Mouse (Mus musculus) embryonic fibroblast, embryonic 13.5 days (primary cell): ENCODE measurements around the gene Ryr1. TPM values are rescaled to one million over a fixed set of nuclear protein-coding genes. Genes with fewer than 3 reads are reported as not detected.
A peak's percentile ranks its signal among the peaks of the same experiment; 100 is the strongest.
"Not testable (repeated sequence)": the region's sequence is repeated elsewhere in the genome, so short reads cannot be mapped to it uniquely, and the experiment has no call there.

Experiments used
- H3K27ac ChIP-seq: 2 replicates; pipeline ENCODE4 v1.5.1; 2012; ENCODE audit warnings: low read length, control low read depth, inconsistent platforms; ENCODE audit not compliant: insufficient read depth
- H3K4me1 ChIP-seq: 2 replicates; pipeline ENCODE4 v1.6.1; 2011; ENCODE audit warnings: low read length; ENCODE audit not compliant: control insufficient read depth, insufficient read depth
- H3K4me3 ChIP-seq: 2 replicates; pipeline ENCODE4 v1.5.1; 2011; ENCODE audit warnings: mild to moderate bottlenecking, control low read depth, low read length; ENCODE audit not compliant: insufficient read depth
- CTCF ChIP-seq: IDR thresholded peaks from 2 replicates; pipeline ENCODE4 v1.5.1; 2011; ENCODE audit warnings: mild to moderate bottlenecking, control low read depth, low read length, moderate library complexity, borderline replicate concordance; ENCODE audit not compliant: insufficient read depth
- POLR2A ChIP-seq: IDR thresholded peaks from 2 replicates; pipeline ENCODE4 v1.6.1; 2011; ENCODE audit warnings: low read depth, mild to moderate bottlenecking, control low read depth, low read length, moderate library complexity
- polyA plus RNA-seq: library from polyadenylated mRNA; stranded (reverse); fragments of >200 nt; gene quantifications from 2 replicates; pipeline ENCODE4 v1.2.4, GENCODE M21; 2011; ENCODE audit warnings: low read depth; ENCODE audit not compliant: missing spikeins, insufficient read length

Gene Ryr1
- polyA plus RNA-seq, 1 experiment, result 0.28 TPM

DNA sequence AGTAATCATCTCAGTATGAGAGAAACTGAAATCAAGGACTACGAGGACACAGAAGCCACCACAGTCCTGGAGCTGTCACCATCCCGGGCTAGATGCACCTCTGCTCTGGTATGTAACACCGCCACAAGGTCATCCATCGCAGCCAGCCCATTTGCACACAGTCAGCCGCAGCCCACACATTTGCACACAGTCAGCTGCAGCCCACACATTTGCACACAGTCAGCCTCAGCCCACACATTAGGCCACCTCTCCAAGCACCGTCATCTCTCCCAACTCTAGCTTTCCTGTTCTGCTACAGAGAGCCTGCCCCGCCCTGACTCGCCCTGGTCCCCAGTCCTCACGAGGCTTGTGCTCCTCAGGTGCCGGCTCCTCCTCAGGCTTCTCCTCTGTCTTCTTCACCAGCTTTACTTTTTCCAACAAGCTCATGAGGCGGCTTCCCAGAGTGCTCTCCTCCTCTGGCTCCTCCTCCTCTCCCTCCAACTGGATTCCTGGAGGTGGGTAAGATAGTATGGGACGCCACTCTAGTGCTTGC is 45.5 kb downstream of the Ryr1 start:
- TF ChIP-seq CTCF, result no peak
- TF ChIP-seq POLR2A, result no peak
- Histone ChIP-seq H3K27ac (no peak overlapping the region), H3K4me1 (no peaks in the 10 kb centered on the region)

DNA sequence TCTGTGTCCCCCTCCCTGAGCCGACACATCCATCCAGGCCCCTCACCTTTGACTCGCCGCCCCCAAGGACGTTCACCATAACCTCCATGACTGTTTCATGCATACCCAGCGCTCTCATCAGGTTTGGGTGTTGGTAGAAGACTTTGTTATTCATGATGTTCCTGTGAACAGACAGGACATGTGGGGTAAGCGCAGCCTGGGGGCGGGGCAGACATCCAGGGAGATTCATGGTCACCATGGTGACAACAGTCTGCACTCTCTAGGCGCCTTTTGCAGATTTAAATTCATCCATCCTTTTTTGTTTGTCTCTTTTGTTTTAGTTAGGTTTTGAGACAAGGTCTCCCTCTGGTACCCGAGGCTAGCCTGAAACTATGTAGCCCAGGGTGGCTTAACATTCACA is 48.0 kb downstream of the Ryr1 start:
- Histone ChIP-seq H3K4me1 (no peaks in the 10 kb centered on the region), H3K27ac (no peak overlapping the region), H3K4me3 (no peak overlapping the region)
- TF ChIP-seq CTCF (no peak), POLR2A (no peak)

More for the DNA sequence above, 45.5 kb downstream of the Ryr1 start:
- no peak overlapping the region for H3K4me3 ChIP-seq

DNA sequence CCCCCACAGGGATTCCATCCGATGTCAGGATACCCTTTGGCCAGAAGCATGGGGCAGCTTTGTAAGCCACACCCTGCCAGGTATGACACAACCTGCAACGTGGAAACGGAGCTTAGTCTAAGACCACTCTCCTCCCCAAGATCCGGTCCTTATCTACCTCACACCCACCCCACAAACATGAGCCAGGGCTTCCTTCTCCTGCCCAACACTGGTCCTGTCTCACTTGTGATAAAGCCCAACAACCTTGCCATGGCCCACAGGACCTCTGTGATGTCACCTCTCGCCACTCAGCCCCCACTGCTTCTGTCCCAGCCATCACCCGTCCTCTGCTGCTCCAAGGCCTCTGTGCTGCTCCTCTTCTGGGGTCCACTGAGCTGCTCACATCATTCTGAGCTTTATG is 49.8 kb downstream of the Ryr1 start:
- no peak for TF ChIP-seq CTCF
- TF ChIP-seq POLR2A, result no peak
- Histone ChIP-seq H3K27ac (no peak overlapping the region), H3K4me3 (no peak overlapping the region), H3K4me1 (no peaks in the 10 kb centered on the region)

DNA sequence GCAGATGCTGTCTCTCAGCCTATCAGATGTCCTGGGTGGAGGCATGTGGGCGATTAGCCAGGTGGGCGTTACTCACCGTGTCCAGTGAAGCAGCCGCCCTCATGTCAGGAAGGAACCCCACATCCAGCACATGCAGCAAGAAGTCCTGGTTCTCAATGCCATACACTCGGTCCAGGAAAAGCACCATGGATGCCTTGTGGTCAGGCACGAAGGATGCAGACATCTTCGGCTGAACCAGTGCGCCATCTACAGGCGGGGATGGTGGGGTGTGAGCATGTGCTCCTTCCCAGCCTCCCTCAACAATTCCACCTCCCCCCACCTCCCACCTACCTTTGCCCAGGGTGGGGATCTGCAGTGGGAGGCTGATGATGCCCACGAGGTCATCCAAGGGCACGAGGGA is 52.3 kb downstream of the Ryr1 start:
- no peaks in the 10 kb centered on the region for H3K4me1 ChIP-seq
- H3K4me3 ChIP-seq, result no peak overlapping the region
- TF ChIP-seq CTCF, result peak; percentile 53; the same call in 1 of the 2 replicates
- TF ChIP-seq POLR2A, result no peak
- no peak overlapping the region for H3K27ac ChIP-seq

DNA sequence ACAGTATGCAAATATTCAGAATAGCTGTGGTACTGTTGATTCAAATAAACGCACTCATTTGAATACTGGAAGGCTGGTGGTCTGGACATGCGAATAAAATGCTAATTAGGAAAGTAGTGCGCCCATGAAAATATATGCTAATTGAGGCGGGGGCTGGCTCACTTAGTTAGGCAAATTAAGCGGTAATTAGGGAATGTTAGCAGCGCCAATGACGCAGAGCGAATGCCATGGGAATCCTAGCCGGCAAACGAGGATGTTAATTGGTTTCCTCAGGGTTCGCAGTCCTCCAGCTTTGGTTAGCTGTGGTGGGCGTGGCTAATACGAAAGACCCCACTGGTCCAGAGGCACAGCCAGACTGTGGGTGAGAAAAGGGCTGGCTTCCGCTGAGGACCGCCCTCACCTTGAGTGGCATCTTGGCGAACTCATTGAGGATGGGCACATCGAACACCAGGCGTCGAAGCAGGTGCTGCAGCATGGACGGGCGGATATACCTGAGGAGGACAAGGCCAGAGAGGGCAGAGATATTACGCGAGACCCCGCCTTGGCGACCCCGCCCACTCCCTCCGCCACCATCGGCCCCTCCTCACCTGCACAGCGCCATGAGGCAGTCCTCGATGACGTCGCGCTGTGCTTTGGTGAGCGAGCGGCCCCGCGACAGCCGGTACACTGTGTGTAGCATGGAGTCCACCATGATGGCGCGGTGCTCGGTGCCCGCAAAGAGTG is 53.6 kb downstream of the Ryr1 start:
- Histone ChIP-seq H3K27ac (no peak overlapping the region), H3K4me1 (no peaks in the 10 kb centered on the region), H3K4me3 (no peak overlapping the region)
- no peak for TF ChIP-seq POLR2A
- TF ChIP-seq CTCF, result no peak

DNA sequence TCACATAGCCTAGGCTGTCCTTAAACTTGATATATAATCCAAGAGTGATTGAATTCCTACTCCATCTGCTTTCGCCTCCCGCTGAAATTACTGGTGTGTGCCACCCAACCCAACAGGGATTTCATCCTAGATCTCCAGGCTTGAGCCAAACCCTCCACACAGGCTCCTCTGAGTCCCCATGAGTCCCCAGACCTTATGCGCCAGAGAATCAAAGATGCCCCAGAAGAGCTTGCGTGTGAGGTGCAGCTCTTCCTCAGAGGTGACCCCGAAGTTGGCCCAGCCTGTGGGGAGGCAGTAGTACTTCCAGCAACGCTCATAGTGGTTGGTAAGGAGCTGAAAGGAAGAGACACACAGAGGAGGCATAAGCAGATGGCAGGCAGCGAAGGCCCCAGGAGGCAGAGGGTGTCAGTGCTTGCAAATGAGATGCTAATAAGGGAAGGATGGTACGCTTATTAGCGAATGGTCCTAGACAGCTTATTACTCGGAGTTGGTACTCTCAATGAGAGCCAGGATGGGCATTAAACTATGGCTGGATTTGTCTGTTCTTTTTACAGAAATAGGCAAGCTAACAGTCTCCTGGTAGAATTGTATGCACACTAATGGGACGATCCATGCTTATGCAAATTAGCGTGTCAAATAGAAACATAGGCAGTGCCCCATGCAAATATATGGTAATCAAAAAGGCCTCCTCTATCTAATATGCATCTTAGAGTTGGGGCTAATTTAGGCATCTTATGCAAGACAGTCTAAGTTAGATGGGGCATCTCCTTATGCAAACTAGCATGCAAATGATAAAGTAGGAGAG is 54.4 kb downstream of the Ryr1 start:
- no peak for TF ChIP-seq CTCF
- no peak for TF ChIP-seq POLR2A
- Histone ChIP-seq H3K27ac (no peak overlapping the region), H3K4me1 (no peaks in the 10 kb centered on the region), H3K4me3 (no peak overlapping the region)

DNA sequence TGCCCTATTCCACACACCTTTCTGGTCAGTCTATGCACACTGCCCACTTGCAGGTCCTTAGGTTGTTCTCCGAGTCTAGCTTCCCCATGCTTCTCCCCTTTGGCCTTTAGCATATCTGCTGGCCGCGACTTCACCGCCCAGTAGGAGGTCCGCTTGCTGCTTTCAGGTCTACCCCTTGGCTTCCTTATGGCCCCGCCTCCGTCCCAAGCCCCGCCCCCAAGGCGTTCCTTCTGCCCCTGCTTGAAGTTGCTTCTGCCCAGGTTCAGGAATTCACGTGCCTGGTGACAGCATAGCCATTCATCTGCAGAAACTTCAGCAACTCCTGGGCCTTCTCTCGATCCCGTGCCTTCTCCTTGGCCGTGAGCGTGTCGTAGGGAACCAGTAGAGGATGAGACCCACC is 57.2 kb downstream of the Ryr1 start:
- H3K4me1 ChIP-seq, result no peaks in the 10 kb centered on the region
- H3K27ac ChIP-seq, result no peak overlapping the region
- no peak overlapping the region for H3K4me3 ChIP-seq
- TF ChIP-seq CTCF, result no peak
- no peak for TF ChIP-seq POLR2A

DNA sequence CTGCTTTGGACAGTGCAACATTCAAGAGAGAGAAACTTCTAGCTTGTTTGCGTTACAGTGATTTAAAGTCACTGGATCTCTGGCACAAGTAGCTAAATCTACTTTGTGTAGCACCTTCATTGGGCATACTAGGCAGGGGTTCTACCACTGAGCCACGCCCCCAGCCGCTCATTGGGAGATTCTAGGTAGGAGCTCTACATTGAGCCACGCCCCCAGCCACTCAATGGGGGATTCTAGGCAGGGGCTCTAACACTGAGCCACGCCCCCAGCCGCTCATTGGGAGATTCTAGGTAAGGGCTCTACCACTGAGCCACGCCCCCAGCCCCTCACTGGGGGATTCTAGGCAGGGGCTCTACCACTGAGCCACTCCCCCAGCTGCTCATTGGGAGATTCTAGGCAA is 61.5 kb downstream of the Ryr1 start:
- not testable (repeated sequence) for H3K27ac ChIP-seq, H3K4me3 ChIP-seq, H3K4me1 ChIP-seq

DNA sequence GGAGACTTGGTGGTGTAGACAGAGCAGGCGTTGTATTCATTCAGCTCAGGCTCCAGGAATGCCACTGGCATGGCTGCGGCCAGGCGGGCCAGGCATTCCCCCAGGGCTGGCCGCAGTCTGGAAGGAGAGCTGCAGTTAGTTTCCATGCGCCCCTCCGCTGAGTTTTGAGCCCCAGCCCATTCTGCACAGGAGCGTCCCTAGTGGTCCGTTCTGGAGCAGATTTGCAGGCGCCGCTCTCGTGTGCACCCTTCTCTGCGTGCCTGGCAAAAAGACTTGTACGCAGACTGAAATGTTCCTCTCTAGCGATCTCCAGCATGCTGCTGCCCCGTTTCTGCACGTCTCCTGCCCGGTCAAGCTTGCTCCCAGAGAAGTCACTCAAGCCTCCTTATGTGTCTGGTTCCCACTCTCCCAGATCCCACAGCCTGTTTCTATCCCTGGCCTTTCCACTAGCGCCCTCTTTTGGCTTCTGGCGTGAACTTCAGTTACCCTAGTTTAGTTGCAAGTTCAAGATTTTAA is 63.4 kb downstream of the Ryr1 start:
- no peak overlapping the region for H3K4me3 ChIP-seq

DNA sequence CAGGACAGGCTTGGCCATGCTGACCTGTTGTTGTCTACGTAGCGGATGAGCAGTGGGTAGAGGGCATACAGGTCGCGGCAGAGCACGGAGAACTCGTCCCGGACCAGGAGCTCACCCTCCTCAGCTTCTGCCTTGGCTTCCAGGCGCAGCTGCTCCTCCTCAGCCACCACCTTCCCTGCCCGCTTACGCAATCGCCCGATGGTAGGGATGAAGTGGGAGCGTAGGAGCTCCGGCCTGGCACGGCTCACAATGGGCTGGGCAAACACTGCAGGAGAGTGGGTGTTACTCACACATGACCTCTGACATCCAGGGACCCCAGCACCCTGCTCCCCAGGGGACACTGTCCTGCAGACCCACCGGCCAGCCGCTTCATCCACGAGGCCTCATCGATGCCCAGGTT is 65.5 kb downstream of the Ryr1 start:
- Histone ChIP-seq H3K4me3 (no peak overlapping the region), H3K4me1 (no peaks in the 10 kb centered on the region), H3K27ac (no peak overlapping the region)
- no peak for TF ChIP-seq CTCF
- no peak for TF ChIP-seq POLR2A

More for the DNA sequence above, 63.4 kb downstream of the Ryr1 start:
- Histone ChIP-seq H3K4me1 (no peaks in the 10 kb centered on the region), H3K27ac (no peak overlapping the region)
- TF ChIP-seq CTCF, result peak; percentile 32
- no peak for TF ChIP-seq POLR2A
